Mouse (Mus musculus) liver, adult 2 months (tissue): Measurements from ENCODE around the gene Wdr91. TPM values are rescaled to one million over a fixed set of nuclear protein-coding genes. Genes with fewer than 3 reads are reported as not detected.

Source experiments
- DNase-seq: peaks from one replicate; pipeline ENCODE4 v3.0.0-alpha.2; 2011; ENCODE audit warnings: low read depth, low spot score; ENCODE audit errors: extremely low read depth
- H3K27ac ChIP-seq: fragments of 200-500 bp; replicated peaks from 2 replicates; pipeline ENCODE4 v1.5.1; 2012; ENCODE audit warnings: low read depth, mild to moderate bottlenecking, control low read depth, inconsistent platforms, low read length; ENCODE audit not compliant: insufficient read depth
- H3K27me3 ChIP-seq: fragments of 200-500 bp; 2 replicates; pipeline ENCODE4 v1.6.1; 2012; ENCODE audit warnings: mild to moderate bottlenecking, moderate library complexity, low read length, inconsistent platforms; ENCODE audit not compliant: control insufficient read depth, insufficient read depth
- H3K36me3 ChIP-seq: fragments of 200-500 bp; 2 replicates; pipeline ENCODE4 v1.6.1; 2012; ENCODE audit warnings: low read length, inconsistent platforms; ENCODE audit not compliant: control insufficient read depth, insufficient read depth
- H3K4me1 ChIP-seq: fragments of 200-500 bp; 2 replicates; pipeline ENCODE4 v1.6.1; 2011; ENCODE audit warnings: low read length; ENCODE audit not compliant: control insufficient read depth, insufficient read depth
- H3K4me3 ChIP-seq: fragments of 200-500 bp; 2 replicates; pipeline ENCODE4 v1.5.1; 2011; ENCODE audit warnings: low read depth, mild to moderate bottlenecking, control low read depth, low read length, moderate library complexity; ENCODE audit not compliant: insufficient read depth
- H3K79me2 ChIP-seq: fragments of 200-500 bp; 2 replicates; pipeline ENCODE4 v1.6.1; 2012; ENCODE audit warnings: inconsistent platforms, mild to moderate bottlenecking, low read length, moderate library complexity; ENCODE audit not compliant: control insufficient read depth, insufficient read depth
- H3K9ac ChIP-seq: fragments of 200-500 bp; 2 replicates; pipeline ENCODE4 v1.6.1; 2012; ENCODE audit warnings: low read depth, mild to moderate bottlenecking, control low read depth, inconsistent platforms, low read length
- CTCF ChIP-seq: fragments of 200-500 bp; IDR thresholded peaks from 2 replicates; pipeline ENCODE4 v1.5.1; 2011; ENCODE audit warnings: low read depth, low read length, control low read depth
- POLR2A ChIP-seq: fragments of 200-500 bp; IDR thresholded peaks from 2 replicates; pipeline ENCODE4 v1.6.1; 2011; ENCODE audit warnings: low read length, control low read depth; ENCODE audit not compliant: insufficient read depth; ENCODE audit errors: extremely low read depth
- WGBS: fragments of 180-500 bp; shearing (Covaris S2); methylation state at CpG from one replicate; pipeline ENCODE4 v1.1.7; 2018; 5-methylcytosine and 5-hydroxymethylcytosine counted together
- polyA plus RNA-seq: library from polyadenylated mRNA; depleted of rRNA; stranded (reverse); fragments of >200 nt; gene quantifications from 2 replicates; pipeline ENCODE4 v1.2.3, GENCODE M21; 2012
- total RNA-seq: library from RNA; depleted of rRNA; stranded (reverse); fragments of >200 nt; gene quantifications from 2 replicates; pipeline ENCODE4 v1.2.3, GENCODE M21; 2014

Wdr91 gene
- total and polyA plus RNA-seq, 2 experiments, result 9.5 to 23.4 TPM

DNA sequence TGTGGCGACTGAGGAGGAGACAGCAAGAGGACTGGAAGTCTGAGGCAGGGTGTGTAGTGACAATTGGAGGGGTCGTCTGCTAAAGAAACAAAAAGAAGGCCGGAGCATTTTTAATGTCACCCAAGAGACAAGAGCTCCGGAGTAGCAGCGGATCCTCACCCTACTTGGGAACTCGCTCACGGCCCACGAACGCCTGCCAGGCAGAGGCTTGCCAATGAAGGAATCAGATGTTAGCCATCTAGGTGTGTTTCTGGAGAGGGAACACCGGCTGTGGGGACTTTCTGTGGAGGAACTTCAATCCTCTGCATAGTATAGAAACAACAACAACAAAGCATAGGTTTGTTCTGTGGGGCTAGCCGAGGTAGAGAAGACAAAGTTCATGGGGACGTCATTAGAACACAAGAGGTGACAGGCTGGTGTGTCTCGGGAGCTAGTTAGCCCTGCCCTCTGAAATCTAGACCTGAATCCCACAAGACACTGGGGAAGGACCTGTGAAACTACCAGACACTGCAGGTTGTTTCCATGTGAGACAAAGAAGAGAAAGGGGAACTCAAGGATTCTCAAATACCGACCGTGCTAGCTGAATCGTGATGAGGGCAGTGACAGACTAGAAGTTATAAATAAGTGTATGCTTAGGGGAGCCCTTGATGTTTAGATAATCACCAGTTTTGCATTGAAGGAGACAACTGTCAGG, 43.2 kb downstream of the Wdr91 start:
- Histone ChIP-seq H3K79me2 (peaks cover 8% of the 10 kb centered on the region), H3K27me3 (no peaks in the 10 kb centered on the region), H3K27ac (peak overlapping the region; percentile 10; the same call in 1 of the 2 replicates), H3K4me1 (peaks cover 20% of the 10 kb centered on the region), H3K4me3 (no peak overlapping the region), H3K36me3 (peaks cover 14% of the 10 kb centered on the region), H3K9ac (no peak overlapping the region)
- WGBS, result 83% methylated on average over 16 of the region's 16 CpGs
- TF ChIP-seq POLR2A (no peak), CTCF (no peak)
- DNase-seq, result no peak

GRCm38 (mm10) chr6:34866786-34867185, 43.9 kb downstream of the Wdr91 start:
- Histone ChIP-seq H3K4me1 (peaks cover 22% of the 10 kb centered on the region), H3K27me3 (no peaks in the 10 kb centered on the region), H3K79me2 (peaks cover 8% of the 10 kb centered on the region), H3K4me3 (no peak overlapping the region), H3K9ac (no peak overlapping the region), H3K27ac (0 out of 2 replicates have a peak overlapping the region, but pooled peaks have one; percentile 22), H3K36me3 (peaks cover 14% of the 10 kb centered on the region)
- no peak for TF ChIP-seq CTCF
- no peak for TF ChIP-seq POLR2A
- no peak for DNase-seq
- 82% methylated on average over 8 of the region's 8 CpGs for WGBS

GRCm38 (mm10) chr6:34865711-34866593, 44.7 kb downstream of the Wdr91 start:
- H3K4me1 ChIP-seq, result peaks cover 22% of the 10 kb centered on the region
- peak; percentile 99 for DNase-seq
- whole genome bisulfite sequencing, result 16% methylated on average over 7 of the region's 7 CpGs

DNA sequence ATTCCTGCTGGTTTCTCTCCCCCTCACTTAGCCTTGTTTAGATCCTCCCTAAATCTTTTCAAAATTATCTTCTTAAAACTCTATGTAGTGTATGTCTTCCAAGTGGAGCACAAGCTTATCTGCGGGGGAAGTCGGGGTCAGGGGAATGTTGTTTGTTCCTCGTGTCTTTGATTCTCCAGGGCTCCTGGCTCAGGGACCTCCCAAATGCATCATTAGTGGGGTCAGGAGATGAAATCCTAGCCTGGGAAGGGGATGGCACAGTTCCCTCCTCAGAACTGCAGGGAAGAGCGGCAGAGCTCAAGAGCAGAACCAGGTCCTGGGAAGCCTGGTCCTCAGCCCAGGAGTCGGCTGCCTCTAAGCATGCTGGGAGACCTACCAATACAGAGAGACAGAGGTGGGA, 45.5 kb downstream of the Wdr91 start:
- peak overlapping the region; percentile 17 for H3K4me3 ChIP-seq
- peaks cover 14% of the 10 kb centered on the region for H3K36me3 ChIP-seq
- no peak for TF ChIP-seq POLR2A
- H3K27me3 ChIP-seq, result no peaks in the 10 kb centered on the region
- peaks cover 22% of the 10 kb centered on the region for H3K4me1 ChIP-seq
- peak overlapping the region; percentile 40 for H3K9ac ChIP-seq
- 2% methylated on average over 5 of the region's 5 CpGs for WGBS
- peaks cover 8% of the 10 kb centered on the region for H3K79me2 ChIP-seq
- DNase-seq, result no peak
- peak overlapping the region; percentile 85 for H3K27ac ChIP-seq

More at GRCm38 (mm10) chr6:34865711-34866593, 44.7 kb downstream of the Wdr91 start:
- Histone ChIP-seq H3K27ac (peak overlapping the region; percentile 85), H3K4me3 (no peak overlapping the region), H3K27me3 (no peaks in the 10 kb centered on the region), H3K36me3 (peaks cover 14% of the 10 kb centered on the region), H3K79me2 (peaks cover 8% of the 10 kb centered on the region), H3K9ac (peak overlapping the region; percentile 27)
- TF ChIP-seq CTCF (no peak), POLR2A (no peak)

- Histone ChIP-seq H3K79me2 (peaks cover 8% of the 10 kb centered on the region), H3K27me3 (no peaks in the 10 kb centered on the region), H3K4me1 (peaks cover 18% of the 10 kb centered on the region), H3K27ac (peak overlapping the region; percentile 73), H3K36me3 (peaks cover 11% of the 10 kb centered on the region), H3K4me3 (peak overlapping the region; percentile 52), H3K9ac (peak overlapping the region; percentile 66)
- WGBS, result 20% methylated on average over 9 of the region's 9 CpGs
- no peak for DNase-seq
- TF ChIP-seq POLR2A (no peak), CTCF (no peak)
These were observed 46.7 kb downstream of the Wdr91 start for GRCm38 (mm10) chr6:34863786-34864514.
